Mouse (Mus musculus) kidney, adult 2 months (tissue): ENCODE data around the gene Zbtb20.

Experiments used
- CTCF ChIP-seq: fragments of 200-500 bp; conservative IDR thresholded peaks from 2 replicates; pipeline ENCODE4 v1.5.1; 2011; ENCODE audit warnings: low read depth, mild to moderate bottlenecking, control low read depth, low read length, moderate library complexity, mixed read lengths; ENCODE audit not compliant: insufficient read depth, insufficient read length
- POLR2A ChIP-seq: fragments of 200-500 bp; IDR thresholded peaks from one replicate; pipeline ENCODE4 v1.6.1; 2011; ENCODE audit warnings: low read depth, low read length, control low read depth

DNA sequence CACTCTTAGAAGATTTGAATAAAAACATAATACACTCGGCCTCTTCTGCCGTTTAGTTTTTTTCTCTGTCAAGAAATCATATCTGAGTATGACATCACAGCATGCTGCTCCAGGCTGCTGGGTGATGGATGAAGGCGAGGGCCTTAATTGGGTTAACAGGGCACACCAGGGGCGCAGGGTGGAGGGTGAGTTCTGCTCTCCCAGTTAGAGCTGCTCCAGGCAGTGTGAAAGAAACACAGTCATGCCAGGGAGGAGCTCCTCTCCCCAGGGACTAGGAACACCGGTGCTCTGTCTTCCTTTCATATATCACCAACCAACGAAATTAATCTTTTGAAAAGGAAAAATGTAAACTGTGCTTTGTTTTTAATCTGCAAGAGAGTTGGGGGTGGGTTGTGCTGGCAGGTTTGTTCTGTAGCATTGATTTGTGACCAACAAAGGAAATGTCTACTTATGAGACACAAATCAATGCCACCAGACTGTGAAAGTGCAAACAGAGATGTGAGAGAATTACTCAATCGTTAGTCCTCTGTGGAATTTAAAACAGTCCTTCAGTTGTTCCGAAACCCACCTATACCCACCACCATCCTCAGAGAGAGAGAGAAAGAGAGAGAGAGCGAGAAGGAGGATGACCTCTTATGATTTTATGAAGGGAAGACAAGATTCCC, 673.9 kb downstream of the Zbtb20 start:
- TF ChIP-seq POLR2A: no peak
- TF ChIP-seq CTCF: no peak
